Mouse (Mus musculus) heart, embryonic 11.5 days (tissue): ENCODE results near the gene Zic4. TPM values are rescaled to one million over a fixed set of nuclear protein-coding genes. Genes with fewer than 3 reads are reported as not detected.

Source experiments
- ATAC-seq: fragments of 200-750 bp; cut with Nextera tagmentation; replicated peaks from 2 replicates; pipeline ENCODE4 v1.8.0; 2017; ENCODE audit warnings: moderate library complexity; ENCODE audit not compliant: insufficient number of reproducible peaks, low FRiP score, low TSS enrichment
- H3K27ac ChIP-seq: fragments of 300-500 bp; sonication (generic); 2 replicates; pipeline ENCODE4 v1.5.1; 2014; ENCODE audit warnings: mild to moderate bottlenecking, low read depth, low read length
- H3K27me3 ChIP-seq: fragments of 300-500 bp; sonication (generic); 2 replicates; pipeline ENCODE4 v1.6.1; 2014; ENCODE audit warnings: mild to moderate bottlenecking, low read length, mixed read lengths; ENCODE audit not compliant: control insufficient read depth, insufficient read depth
- H3K36me3 ChIP-seq: fragments of 300-500 bp; sonication (generic); 2 replicates; pipeline ENCODE4 v1.6.1; 2014; ENCODE audit warnings: mild to moderate bottlenecking, low read length, moderate library complexity, mixed read lengths; ENCODE audit not compliant: control insufficient read depth, insufficient read depth
- H3K4me1 ChIP-seq: fragments of 300-500 bp; sonication (generic); 2 replicates; pipeline ENCODE4 v1.6.1; 2014; ENCODE audit warnings: low read length; ENCODE audit not compliant: control insufficient read depth, insufficient read depth
- H3K4me2 ChIP-seq: fragments of 300-500 bp; sonication (generic); 2 replicates; pipeline ENCODE4 v1.6.1; 2014; ENCODE audit warnings: mild to moderate bottlenecking, moderate library complexity
- H3K4me3 ChIP-seq: fragments of 300-500 bp; sonication (generic); 2 replicates; pipeline ENCODE4 v1.5.1; 2014; ENCODE audit warnings: low read depth, low read length
- H3K9ac ChIP-seq: fragments of 300-500 bp; sonication (generic); 2 replicates; pipeline ENCODE4 v1.6.1; 2014; ENCODE audit warnings: mild to moderate bottlenecking, low read depth, low read length, moderate library complexity
- H3K9me3 ChIP-seq: fragments of 300-500 bp; sonication (generic); replicated peaks from 2 replicates; pipeline ENCODE4 v1.6.1; 2016; ENCODE audit warnings: low read length; ENCODE audit not compliant: control insufficient read depth
- WGBS: fragments of 180-500 bp; shearing (Covaris S2); extraction: QIAGEN DNeasy Blood & Tissue Kit; methylation state at CpG from one replicate; pipeline ENCODE4 v1.1.7; 2014; ENCODE audit not compliant: insufficient replicate concordance; 5-methylcytosine and 5-hydroxymethylcytosine counted together
- polyA plus RNA-seq: library from polyadenylated mRNA; unstranded; fragments of >200 nt; fragmentation: Nextera tagmentation; extraction: Ambion mirVana; gene quantifications from 2 replicates; pipeline ENCODE4 v1.2.1, GENCODE M21; 2014

The Zic4 gene
- polyA plus RNA-seq, 1 experiment from 2014 or later = not detected

GRCm38 (mm10) chr9:91360151-91361032 is 1.8 kb upstream of the Zic4 start:
- Histone ChIP-seq H3K4me2 (no peak overlapping the region), H3K9ac (no peak overlapping the region)

GRCm38 (mm10) chr9:91361033-91361855 is 969 bp upstream of the Zic4 start:
- no peaks in the 10 kb centered on the region for H3K36me3 ChIP-seq
- H3K27me3 ChIP-seq = peaks cover 80% of the 10 kb centered on the region
- peak overlapping the region; percentile 57 for H3K4me2 ChIP-seq
- 1% methylated on average over 35 of the region's 35 CpGs for WGBS
- ATAC-seq = 0 out of 2 replicates have a peak, but pooled peaks have one; percentile 27
- H3K27ac ChIP-seq = no peak overlapping the region
- no peaks in the 10 kb centered on the region for H3K9me3 ChIP-seq
- no peak overlapping the region for H3K9ac ChIP-seq
- peak overlapping the region; percentile 41; the same call in 1 of the 2 replicates for H3K4me3 ChIP-seq
- peaks cover 3% of the 10 kb centered on the region; the same call in 1 of the 2 replicates for H3K4me1 ChIP-seq

More at GRCm38 (mm10) chr9:91360151-91361032, 1.8 kb upstream of the Zic4 start:
- Histone ChIP-seq H3K4me1 (peaks cover 3% of the 10 kb centered on the region; the same call in 1 of the 2 replicates), H3K4me3 (no peak overlapping the region), H3K36me3 (no peaks in the 10 kb centered on the region), H3K27ac (no peak overlapping the region), H3K9me3 (no peaks in the 10 kb centered on the region), H3K27me3 (peaks cover 83% of the 10 kb centered on the region)
- WGBS = 5% methylated on average over 21 of the region's 21 CpGs
- ATAC-seq = no peak

GRCm38 (mm10) chr9:91363011-91363730 is 958 bp downstream of the Zic4 start:
- no peak overlapping the region for H3K4me3 ChIP-seq
- H3K4me1 ChIP-seq = peaks cover 3% of the 10 kb centered on the region; the same call in 1 of the 2 replicates
- no peak overlapping the region for H3K4me2 ChIP-seq
- no peaks in the 10 kb centered on the region for H3K9me3 ChIP-seq
- H3K9ac ChIP-seq = no peak overlapping the region
- H3K27ac ChIP-seq = no peak overlapping the region
- H3K27me3 ChIP-seq = peaks cover 74% of the 10 kb centered on the region
- no peaks in the 10 kb centered on the region for H3K36me3 ChIP-seq
- no peak for ATAC-seq
- 4% methylated on average over 14 of the region's 14 CpGs for WGBS

GRCm38 (mm10) chr9:91363814-91364126 is 1.6 kb downstream of the Zic4 start:
- no peak for ATAC-seq
- H3K4me2 ChIP-seq = no peak overlapping the region
- no peak overlapping the region for H3K27ac ChIP-seq
- 0% methylated on average over 7 of the region's 7 CpGs for WGBS
- peaks cover 78% of the 10 kb centered on the region for H3K27me3 ChIP-seq
- H3K4me1 ChIP-seq = peaks cover 3% of the 10 kb centered on the region; the same call in 1 of the 2 replicates
- H3K9ac ChIP-seq = no peak overlapping the region
- H3K4me3 ChIP-seq = no peak overlapping the region
- no peaks in the 10 kb centered on the region for H3K9me3 ChIP-seq
- no peaks in the 10 kb centered on the region for H3K36me3 ChIP-seq

GRCm38 (mm10) chr9:91364127-91364970 is 2.1 kb downstream of the Zic4 start:
- H3K9ac ChIP-seq = no peak overlapping the region
- H3K9me3 ChIP-seq = no peaks in the 10 kb centered on the region
- peak; percentile 39; the same call in 1 of the 2 replicates for ATAC-seq
- WGBS = under 1% methylated on average over 77 of the region's 77 CpGs
- H3K4me2 ChIP-seq = peak overlapping the region; percentile 55
- no peaks in the 10 kb centered on the region for H3K36me3 ChIP-seq
- peaks cover 3% of the 10 kb centered on the region; the same call in 1 of the 2 replicates for H3K4me1 ChIP-seq
- no peak overlapping the region for H3K27ac ChIP-seq
- peak overlapping the region; percentile 32 for H3K4me3 ChIP-seq
- peaks cover 79% of the 10 kb centered on the region for H3K27me3 ChIP-seq

- no peak overlapping the region for H3K27ac ChIP-seq
- under 1% methylated on average over 27 of the region's 42 CpGs for WGBS
- peak overlapping the region; percentile 55 for H3K4me2 ChIP-seq
- peaks cover 82% of the 10 kb centered on the region for H3K27me3 ChIP-seq
- peaks cover 3% of the 10 kb centered on the region; the same call in 1 of the 2 replicates for H3K4me1 ChIP-seq
- H3K4me3 ChIP-seq = peak overlapping the region; percentile 32
- no peaks in the 10 kb centered on the region for H3K36me3 ChIP-seq
- no peak overlapping the region for H3K9ac ChIP-seq
- ATAC-seq = peak; percentile 75; the same call in 1 of the 2 replicates
- no peaks in the 10 kb centered on the region for H3K9me3 ChIP-seq
Measured at GRCm38 (mm10) chr9:91364971-91365501, 2.8 kb downstream of the Zic4 start.

GRCm38 (mm10) chr9:91365664-91366063 is 3.5 kb downstream of the Zic4 start, which contains the start of gene Zic1:
Gene Zic1 (minus strand): TSS chr9:91365810.
- Histone ChIP-seq H3K27me3 (peaks cover 84% of the 10 kb centered on the region), H3K9me3 (no peaks in the 10 kb centered on the region), H3K9ac (no peak within 1 kb of the TSS), H3K27ac (no peak within 1 kb of the TSS), H3K4me2 (peak within 1 kb of the TSS; percentile 55), H3K36me3 (no peaks in the 10 kb centered on the region), H3K4me3 (peak within 1 kb of the TSS; percentile 32), H3K4me1 (peaks cover 3% of the 10 kb centered on the region; the same call in 1 of the 2 replicates)
- no peak for ATAC-seq
- under 1% methylated on average over 19 of the region's 33 CpGs for WGBS
